Mouse (Mus musculus) cerebral cortex, adult 2 months (tissue): ENCODE data around the gene Hsd11b2.

Experiments used
- WGBS: fragments of 180-500 bp; shearing (Covaris S2); methylation state at CpG from one replicate; pipeline ENCODE4 v1.1.7; 2018; 5-methylcytosine and 5-hydroxymethylcytosine counted together

Hsd11b2 gene

DNA sequence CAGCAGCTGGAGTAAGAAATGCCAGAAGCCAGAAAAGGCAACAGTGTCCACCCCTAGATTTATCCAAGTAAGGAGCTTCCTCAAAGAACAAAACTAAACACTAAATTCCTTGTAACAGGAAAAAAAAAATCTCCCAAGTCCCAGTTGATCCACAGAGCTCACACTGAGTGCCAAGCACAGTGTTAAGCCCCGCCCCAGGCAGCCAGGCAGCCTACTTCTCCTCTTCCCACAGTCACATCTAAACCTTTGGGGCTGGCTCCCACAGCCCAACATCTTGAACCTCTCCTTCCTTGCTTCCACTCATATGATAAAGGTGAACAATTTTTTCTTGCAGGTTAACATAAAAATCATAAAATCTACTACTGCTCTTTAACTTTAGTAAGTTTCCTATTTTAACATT lies 45.3 kb downstream of the Hsd11b2 start:
- WGBS = 76% methylated on average over 1 of the region's 1 CpGs

DNA sequence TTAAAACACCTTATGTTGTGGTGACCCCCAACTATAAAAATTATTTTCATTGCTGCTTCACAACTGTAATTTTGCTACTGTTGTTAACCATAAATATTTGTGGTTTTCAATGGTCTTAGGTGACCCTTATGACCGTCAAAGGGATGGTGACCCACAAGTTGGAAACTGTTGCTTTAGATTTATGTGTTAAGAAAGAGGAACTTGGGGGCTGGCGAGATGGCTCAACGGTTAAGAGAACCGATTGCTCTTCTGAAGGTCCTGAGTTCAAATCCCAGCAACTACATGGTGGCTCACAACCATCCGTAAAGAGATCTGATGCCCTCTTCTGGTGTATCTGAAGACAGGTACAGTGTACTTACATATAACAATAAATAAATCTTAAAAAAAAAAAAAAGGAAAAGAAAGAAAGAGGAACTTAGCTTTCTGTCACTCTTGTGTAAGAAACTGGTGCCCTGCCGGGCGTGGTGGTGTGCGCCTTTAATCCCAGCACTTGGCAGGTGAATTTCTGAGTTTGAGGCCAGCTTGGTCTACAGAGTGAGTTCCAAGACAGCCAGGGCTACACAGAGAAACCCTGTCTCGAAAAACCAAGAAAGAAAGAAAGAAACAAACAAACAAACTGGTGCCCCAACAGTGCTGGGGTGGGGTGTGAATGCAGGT lies 46.1 kb downstream of the Hsd11b2 start:
- WGBS = 66% methylated on average over 9 of the region's 9 CpGs

DNA sequence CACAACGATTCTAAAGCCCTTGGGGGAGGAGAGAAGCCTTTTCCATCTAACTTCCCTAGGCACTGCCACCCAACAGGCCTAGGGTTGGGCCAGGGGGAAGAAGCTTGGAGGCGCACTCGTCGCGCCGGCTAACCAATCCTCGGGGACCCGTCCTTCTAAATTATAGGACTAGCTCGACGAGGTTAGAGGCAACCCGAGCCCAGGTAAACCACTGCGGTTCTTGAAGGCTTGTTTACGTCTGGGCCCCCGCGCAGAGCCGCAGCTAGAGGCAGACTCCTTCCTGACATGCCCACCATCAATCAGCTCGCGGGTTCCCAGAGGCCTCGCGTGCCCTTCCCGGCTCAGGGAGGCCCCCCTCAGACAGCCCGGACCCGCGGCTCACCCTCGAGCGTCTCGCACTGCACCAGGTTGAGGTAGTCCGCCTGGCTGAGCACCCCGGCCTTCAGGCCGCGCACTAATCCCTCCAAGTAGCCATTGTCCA lies 46.9 kb downstream of the Hsd11b2 start:
- under 1% methylated on average over 31 of the region's 31 CpGs for whole genome bisulfite sequencing

DNA sequence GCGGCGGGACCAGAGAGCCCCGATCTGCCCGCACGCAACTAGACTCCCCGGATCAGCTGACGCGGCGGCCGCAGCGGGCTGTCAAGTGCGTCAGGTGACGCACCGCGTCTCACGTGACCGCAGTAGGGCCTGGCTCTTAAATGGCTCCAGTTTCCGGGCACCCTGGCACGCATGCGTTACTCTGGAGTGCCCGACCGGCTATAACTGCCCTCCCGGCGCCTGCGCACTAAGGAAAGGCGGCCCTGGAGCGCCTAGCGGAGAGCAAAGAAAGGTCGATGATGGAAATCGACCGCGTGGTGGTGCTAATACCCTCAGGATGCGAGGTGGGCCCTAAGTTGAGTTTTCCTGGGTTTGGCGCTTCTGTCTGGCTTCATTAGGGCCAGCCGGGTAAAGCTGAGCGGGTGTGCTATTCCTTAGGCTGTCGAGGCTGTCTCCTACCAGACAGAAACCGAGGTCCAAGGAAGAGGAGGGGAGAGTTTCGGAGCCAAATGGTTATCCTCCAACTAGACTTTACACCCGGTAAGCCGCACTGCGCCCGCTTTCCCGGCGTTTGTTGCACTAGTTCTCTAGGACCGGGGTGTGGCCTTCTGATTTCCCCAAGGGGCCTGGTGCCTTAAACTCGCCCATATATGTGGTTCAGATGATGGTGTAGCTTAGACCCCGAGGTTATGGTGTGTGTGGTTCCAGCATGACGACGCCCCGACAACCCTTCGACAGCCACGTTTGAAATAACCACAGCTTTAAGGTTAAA lies 47.6 kb downstream of the Hsd11b2 start, which contains the start of gene Atp6v0d1:
Atp6v0d1 (minus strand) TSS at position 96 of the 751 bp plus-strand sequence.
- WGBS = 1% methylated on average over 51 of the region's 53 CpGs

DNA sequence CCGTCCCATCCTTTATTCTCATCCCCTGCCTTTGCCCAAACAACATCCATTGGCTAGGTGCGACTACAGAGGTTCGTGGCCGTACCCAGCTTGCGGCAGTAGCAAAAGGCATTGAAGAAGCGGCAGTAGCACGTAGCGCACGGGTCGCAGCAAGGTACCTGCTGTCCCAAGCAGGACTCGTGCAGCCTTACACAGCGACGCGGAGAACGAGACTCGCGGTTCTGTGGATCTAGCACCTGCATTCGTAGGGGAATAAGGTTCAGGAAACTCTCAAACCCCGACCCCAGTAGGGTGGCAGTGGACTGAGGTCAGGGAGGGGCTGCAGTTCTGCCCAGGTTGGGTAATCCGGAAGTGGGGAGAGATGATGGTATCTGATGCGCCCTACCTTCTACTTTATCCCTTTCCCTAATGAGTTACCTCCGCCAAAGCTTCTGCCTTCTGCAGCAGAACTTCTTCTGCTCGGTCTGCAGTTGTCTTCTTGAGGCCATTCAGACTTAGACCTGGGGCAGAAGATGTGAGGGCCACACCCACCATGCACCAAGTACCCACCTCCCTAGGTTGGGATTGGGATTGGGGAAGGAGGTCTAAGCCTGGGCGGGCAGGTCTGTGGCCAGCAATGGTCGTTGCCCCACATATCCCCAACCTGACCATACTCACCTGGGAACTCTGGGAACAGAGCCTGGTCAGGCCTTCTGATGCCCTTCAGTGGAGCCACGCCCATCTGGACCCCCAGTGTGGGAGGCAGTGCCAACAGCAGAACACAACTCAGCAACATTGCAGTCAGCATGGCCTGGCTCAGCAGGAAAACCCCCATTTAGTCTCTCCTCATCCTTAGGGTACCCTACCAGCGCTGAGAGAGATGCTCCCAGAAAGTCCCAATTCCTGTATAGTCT lies 48.4 kb downstream of the Hsd11b2 start:
- 26% methylated on average over 27 of the region's 27 CpGs for WGBS

DNA sequence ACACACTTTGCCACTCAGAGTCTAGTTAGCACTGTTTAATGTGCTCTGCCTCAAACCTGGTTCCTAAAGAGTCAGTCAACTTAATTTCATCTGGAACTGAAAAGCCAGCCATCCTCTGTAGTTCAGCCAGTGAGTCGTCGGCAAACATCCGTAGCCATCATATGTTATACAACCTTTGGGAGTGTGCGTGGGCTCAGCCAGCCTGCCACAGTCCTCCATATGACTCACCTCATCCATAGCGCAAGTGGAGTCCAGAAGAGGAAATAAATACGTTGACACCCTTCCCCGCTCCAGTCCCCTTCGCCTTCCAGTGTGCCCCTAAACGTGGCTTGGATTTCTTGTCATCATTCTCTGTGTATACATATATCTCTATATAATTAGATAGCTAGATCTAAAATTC lies 53.3 kb downstream of the Hsd11b2 start:
- 59% methylated on average over 9 of the region's 9 CpGs for WGBS
